In genomic region chr15:32615773-32616172, GRCm38 (mm10) we compare ENCODE assay signal across 35 mouse cellular contexts.
"Had no signal": no experiment of that assay in that cellular context is flagged by ENCODE, and none has a peak within 500 bp of the region (broad histone marks: within the 10 kb centered on the region; RNA-seq: fewer than 3 reads in every experiment).

No protein-coding gene starts in this region.

- H3K9me3 ChIP-seq: heart, embryonic 12.5 days; heart, embryonic 13.5 days; heart, embryonic 15.5 days; hindbrain, embryonic 10.5 days; hindbrain, embryonic 12.5 days; hindbrain, embryonic 13.5 days; hindbrain, embryonic 15.5 days; intestine, embryonic 15.5 days; kidney, embryonic 15.5 days had no signal

- H3K4me1 ChIP-seq: heart, embryonic 12.5 days; hindbrain, embryonic 10.5 days; hindbrain, embryonic 12.5 days; hindbrain, embryonic 13.5 days; hindbrain, embryonic 15.5 days; intestine, embryonic 15.5 days; kidney, embryonic 15.5 days had no signal

- H3K9ac ChIP-seq: heart, embryonic 12.5 days; heart, embryonic 13.5 days; heart, embryonic 15.5 days; hindbrain, embryonic 12.5 days; hindbrain, embryonic 13.5 days; hindbrain, embryonic 14.5 days; hindbrain, embryonic 15.5 days; intestine, embryonic 15.5 days; kidney, embryonic 15.5 days had no signal

- DNase-seq: heart, postnatal 10 days; heart, postnatal 14 days; heart, postnatal 36 days; heart, postnatal 4 days; kidney, adult 11 months; kidney, adult 18-20 months; kidney, adult 2 months; kidney, adult 8-10 months; kidney, adult 9 months; kidney, postnatal 10 days; kidney, postnatal 14 days; kidney, postnatal 25 days; kidney, postnatal 36 days; kidney, postnatal 4 days; layer of hippocampus, adult 9-11 months; layer of hippocampus, postnatal 36 days had no signal

- ATAC-seq: hindbrain, embryonic 16.5 days; hindbrain, postnatal 0 days; inflammation-experienced regulatory T-cells, adult 6 months; intestine, embryonic 15.5 days; intestine, embryonic 16.5 days; intestine, postnatal 0 days had no signal

- H3K36me3 ChIP-seq: heart, embryonic 12.5 days; heart, embryonic 13.5 days; heart, embryonic 15.5 days; hindbrain, embryonic 10.5 days; hindbrain, embryonic 12.5 days; hindbrain, embryonic 13.5 days; hindbrain, embryonic 15.5 days; intestine, embryonic 15.5 days had no signal

- H3K4me3 ChIP-seq: heart, embryonic 12.5 days; heart, embryonic 13.5 days; heart, embryonic 15.5 days; hindbrain, embryonic 10.5 days; hindbrain, embryonic 12.5 days; hindbrain, embryonic 13.5 days; hindbrain, embryonic 15.5 days; intestine, embryonic 15.5 days; kidney, embryonic 15.5 days; layer of hippocampus, adult 2 months; left cerebral cortex, adult 2 months had no signal

- H3K4me2 ChIP-seq: heart, embryonic 11.5 days; heart, embryonic 12.5 days; heart, embryonic 13.5 days; heart, embryonic 15.5 days; hindbrain, embryonic 12.5 days; hindbrain, embryonic 13.5 days; hindbrain, embryonic 14.5 days; hindbrain, embryonic 15.5 days; intestine, embryonic 15.5 days; kidney, embryonic 15.5 days had no signal

- H3K27me3 ChIP-seq: heart, embryonic 12.5 days; heart, embryonic 13.5 days; heart, embryonic 15.5 days; hindbrain, embryonic 12.5 days; hindbrain, embryonic 13.5 days; hindbrain, embryonic 15.5 days; intestine, embryonic 15.5 days; kidney, embryonic 15.5 days had no signal

- H3K27ac ChIP-seq: heart, embryonic 13.5 days; heart, embryonic 15.5 days; hindbrain, embryonic 10.5 days; hindbrain, embryonic 12.5 days; hindbrain, embryonic 13.5 days; hindbrain, embryonic 14.5 days; hindbrain, embryonic 15.5 days; hindbrain, postnatal 0 days; intestine, embryonic 15.5 days; kidney, embryonic 15.5 days; kidney, postnatal 0 days; layer of hippocampus, adult 2 months; left cerebral cortex, adult 2 months had no signal
